Mouse (Mus musculus): ENCODE measurements around the gene Gm40193. TPM values are rescaled to one million over a fixed set of nuclear protein-coding genes. Genes with fewer than 3 reads are reported as not detected.

The Gm40193 gene
- polyA plus RNA-seq, 1 experiment from 2014 or later, result not detected

DNA sequence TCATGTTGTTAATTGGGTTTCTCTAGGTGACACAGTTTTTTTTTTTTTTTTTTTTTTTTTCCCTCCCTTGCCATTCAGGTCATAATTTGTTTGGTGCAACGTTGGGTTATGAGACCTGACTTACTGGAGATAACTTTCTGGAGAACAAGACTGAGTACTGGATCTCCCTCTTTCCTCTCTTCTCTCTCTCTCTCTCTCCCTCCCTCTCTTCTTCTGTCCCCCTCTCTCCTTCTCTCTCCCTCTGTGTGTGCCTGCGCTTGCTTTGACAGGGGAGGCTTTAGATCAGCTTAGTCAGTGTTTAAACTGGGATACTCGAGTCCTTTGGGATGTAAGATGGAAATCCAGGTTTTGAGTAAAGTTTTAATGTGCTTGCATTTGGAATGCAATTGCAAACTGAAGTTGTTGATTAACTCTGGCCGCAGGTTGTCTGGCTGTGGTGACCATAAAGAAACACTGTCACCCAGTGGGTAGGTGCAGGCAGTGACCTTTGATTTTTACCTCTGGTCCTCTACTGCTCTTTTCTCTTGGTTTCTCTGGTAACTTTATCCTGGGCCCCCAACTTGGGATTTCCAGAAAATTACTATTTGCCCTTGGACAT, 31.6 kb upstream of the Gm40193 start:
- WGBS, result 16% methylated on average over 4 of the region's 4 CpGs
- peak overlapping the region; percentile 95 for H3K4me3 ChIP-seq (replicated peaks)
- no peaks in the 10 kb centered on the region for H3K27me3 ChIP-seq (replicated peaks)
- H3K9me3 ChIP-seq, result no peaks in the 10 kb centered on the region
- H3K4me2 ChIP-seq (replicated peaks), result peak overlapping the region; percentile 90
- no peak for ATAC-seq
- H3K9ac ChIP-seq, result peak overlapping the region; percentile 79; the same call in 1 of the 2 replicates
- H3K27ac ChIP-seq, result peak overlapping the region; percentile 89
- peaks cover 26% of the 10 kb centered on the region for H3K4me1 ChIP-seq (replicated peaks)
- H3K36me3 ChIP-seq, result no peaks in the 10 kb centered on the region; the same call in 1 of the 2 replicates

DNA sequence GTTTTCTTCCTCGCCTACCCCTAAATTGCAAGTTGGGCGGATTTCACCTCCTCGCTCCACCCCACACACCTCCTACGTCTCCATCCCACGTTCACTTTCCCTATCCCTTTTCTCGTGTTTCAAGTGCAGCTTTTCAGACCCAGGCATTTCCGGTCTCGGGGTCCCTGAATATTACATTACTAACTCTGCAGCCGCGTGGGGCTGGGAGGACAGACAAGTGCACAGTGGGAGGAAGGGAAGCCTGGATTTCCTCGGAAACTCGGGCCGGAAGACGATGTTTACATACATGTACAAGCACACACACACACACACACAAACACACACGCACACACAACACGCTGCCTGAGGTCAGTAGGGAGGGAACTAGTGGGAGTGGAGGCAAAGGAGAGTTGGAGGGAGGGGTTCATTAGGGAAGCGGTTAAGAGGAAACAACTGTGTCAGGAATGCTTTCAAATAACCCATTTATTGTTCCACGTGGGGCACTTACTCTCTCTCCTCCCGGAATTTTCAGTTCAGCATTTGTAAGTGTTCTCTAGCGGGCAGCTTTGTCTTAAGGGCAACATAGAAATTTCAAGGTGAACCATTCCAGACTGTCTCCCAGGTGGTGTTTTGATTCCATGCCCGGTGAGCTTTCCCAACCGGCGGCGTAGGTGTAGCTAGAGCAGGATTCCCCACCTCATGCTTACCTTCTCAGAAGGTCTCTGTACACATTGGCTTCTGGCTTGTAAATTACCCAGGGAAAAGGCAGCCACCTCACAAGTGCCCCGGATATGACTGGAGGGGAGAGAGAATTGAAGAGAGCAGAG, 30.9 kb upstream of the Gm40193 start:
- ATAC-seq, result peak; percentile 10; the same call in 1 of the 2 replicates
- peaks cover 26% of the 10 kb centered on the region for H3K4me1 ChIP-seq (replicated peaks)

DNA sequence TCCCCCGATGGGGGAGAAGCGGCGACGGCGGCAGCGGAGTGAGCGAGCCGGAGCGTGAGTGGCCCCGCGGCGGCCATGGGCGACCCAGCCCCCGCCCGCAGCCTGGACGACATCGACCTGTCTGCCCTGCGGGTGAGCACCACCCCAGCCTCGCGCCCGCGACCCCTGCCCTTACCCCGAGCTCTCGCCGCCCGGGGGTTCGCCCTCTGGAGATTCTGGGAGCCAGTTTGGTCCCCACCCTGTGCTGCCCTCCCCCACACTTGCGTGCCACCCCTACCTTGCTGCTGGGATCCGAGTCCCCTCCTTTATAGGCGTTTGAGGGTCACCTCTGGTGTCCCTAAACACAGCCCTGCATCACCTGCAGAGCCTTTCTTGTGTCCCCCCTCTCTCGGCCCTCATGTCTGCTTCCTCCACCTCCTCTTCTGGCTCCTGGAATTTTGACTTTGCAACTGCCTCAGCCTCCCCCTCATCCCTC, 30.3 kb upstream of the Gm40193 start:
- H3K9ac ChIP-seq, result peak overlapping the region; percentile 79
- peak overlapping the region; percentile 95 for H3K4me3 ChIP-seq (replicated peaks)
- ATAC-seq, result no peak; the same call in none of the 2 replicates
- H3K36me3 ChIP-seq, result no peaks in the 10 kb centered on the region
- H3K9me3 ChIP-seq, result no peaks in the 10 kb centered on the region
- peaks cover 26% of the 10 kb centered on the region for H3K4me1 ChIP-seq (replicated peaks)
- WGBS, result 0% methylated on average over 23 of the region's 31 CpGs
- H3K4me2 ChIP-seq (replicated peaks), result peak overlapping the region; percentile 90
- peak overlapping the region; percentile 89 for H3K27ac ChIP-seq
- H3K27me3 ChIP-seq (replicated peaks), result no peaks in the 10 kb centered on the region

More for the DNA sequence above, 30.9 kb upstream of the Gm40193 start:
- peak overlapping the region; percentile 95 for H3K4me3 ChIP-seq (replicated peaks)
- peak overlapping the region; percentile 79 for H3K9ac ChIP-seq
- 2% methylated on average over 25 of the region's 25 CpGs for WGBS
- H3K9me3 ChIP-seq, result no peaks in the 10 kb centered on the region
- no peaks in the 10 kb centered on the region for H3K27me3 ChIP-seq (replicated peaks)
- H3K36me3 ChIP-seq, result no peaks in the 10 kb centered on the region; the same call in 1 of the 2 replicates
- H3K27ac ChIP-seq, result peak overlapping the region; percentile 89
- H3K4me2 ChIP-seq (replicated peaks), result peak overlapping the region; percentile 90

DNA sequence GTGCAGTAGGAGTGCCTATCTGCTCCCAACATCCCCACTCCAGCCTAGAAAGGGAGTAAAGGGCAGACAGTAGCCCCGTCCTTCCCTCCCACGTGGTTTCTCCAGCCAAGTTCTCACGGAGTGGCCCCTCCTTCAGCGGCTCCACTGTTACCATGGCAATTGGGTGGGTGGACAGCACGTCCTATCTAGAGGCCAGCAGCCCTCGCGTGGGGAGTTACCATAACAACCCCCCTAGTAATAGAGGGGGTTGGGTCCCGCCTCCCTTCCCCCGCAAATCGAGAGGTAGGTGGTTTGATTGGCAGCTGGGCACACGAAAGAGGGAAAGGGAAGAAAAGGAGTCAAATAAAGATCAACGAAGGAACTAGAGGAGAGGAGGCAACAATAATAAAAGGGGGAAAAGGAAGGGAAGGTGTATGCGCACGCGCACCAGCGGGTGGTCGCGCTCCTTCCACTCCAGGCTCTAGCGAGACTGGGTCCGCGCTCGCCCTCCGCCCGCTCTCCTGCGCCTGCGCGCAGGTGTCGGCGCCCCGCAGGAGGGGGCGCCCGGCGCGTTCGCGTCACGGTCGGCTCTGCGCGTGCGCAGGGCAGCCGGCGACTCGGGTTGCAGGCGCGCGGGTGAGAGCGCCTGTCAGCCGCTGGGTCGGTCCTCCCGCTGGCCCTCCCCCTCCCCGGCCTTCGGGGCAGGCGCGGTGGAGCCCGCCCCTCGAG, 29.7 kb upstream of the Gm40193 start, which contains the start of gene Mink1:
Gene Mink1, plus strand, starts transcription at position 595 of the 708 bp plus-strand sequence.
- WGBS, result under 1% methylated on average over 56 of the region's 57 CpGs
- Histone ChIP-seq H3K9ac (peak within 1 kb of the TSS; percentile 79), H3K36me3 (0 out of 2 replicates have a peak, but pooled peaks cover 3% of the 10 kb centered on the region), H3K4me1 (replicated peaks) (peaks cover 26% of the 10 kb centered on the region), H3K4me2 (replicated peaks) (peak within 1 kb of the TSS; percentile 90), H3K27ac (peak within 1 kb of the TSS; percentile 89), H3K27me3 (replicated peaks) (no peaks in the 10 kb centered on the region), H3K4me3 (replicated peaks) (peak within 1 kb of the TSS; percentile 95), H3K9me3 (no peaks in the 10 kb centered on the region)
- peak; percentile 93 for ATAC-seq

DNA sequence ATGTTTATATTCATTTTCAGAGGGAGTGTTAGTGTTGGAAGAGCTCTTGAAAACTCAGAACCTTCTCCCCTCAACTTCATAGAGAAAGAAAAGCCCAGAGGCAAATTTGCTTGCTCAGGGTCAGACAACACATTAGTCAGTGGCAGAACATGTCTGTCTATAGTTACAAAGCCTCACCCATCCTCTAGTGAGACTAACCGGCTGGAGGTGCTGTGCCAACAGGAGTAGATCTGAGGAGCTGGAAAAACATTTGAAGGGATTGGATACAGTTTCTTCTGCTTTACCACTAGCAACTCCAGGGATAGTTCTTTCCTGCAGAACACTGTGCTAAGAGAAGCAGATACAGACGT, 29.2 kb upstream of the Gm40193 start:
- Histone ChIP-seq H3K4me2 (replicated peaks) (peak overlapping the region; percentile 90), H3K36me3 (0 out of 2 replicates have a peak, but pooled peaks cover 3% of the 10 kb centered on the region), H3K4me1 (replicated peaks) (peaks cover 26% of the 10 kb centered on the region), H3K27me3 (replicated peaks) (no peaks in the 10 kb centered on the region), H3K27ac (peak overlapping the region; percentile 78), H3K9me3 (no peaks in the 10 kb centered on the region), H3K4me3 (replicated peaks) (peak overlapping the region; percentile 95), H3K9ac (peak overlapping the region; percentile 79)
- 0% methylated on average over 2 of the region's 2 CpGs for WGBS
- ATAC-seq, result no peak; the same call in 1 of the 2 replicates

DNA sequence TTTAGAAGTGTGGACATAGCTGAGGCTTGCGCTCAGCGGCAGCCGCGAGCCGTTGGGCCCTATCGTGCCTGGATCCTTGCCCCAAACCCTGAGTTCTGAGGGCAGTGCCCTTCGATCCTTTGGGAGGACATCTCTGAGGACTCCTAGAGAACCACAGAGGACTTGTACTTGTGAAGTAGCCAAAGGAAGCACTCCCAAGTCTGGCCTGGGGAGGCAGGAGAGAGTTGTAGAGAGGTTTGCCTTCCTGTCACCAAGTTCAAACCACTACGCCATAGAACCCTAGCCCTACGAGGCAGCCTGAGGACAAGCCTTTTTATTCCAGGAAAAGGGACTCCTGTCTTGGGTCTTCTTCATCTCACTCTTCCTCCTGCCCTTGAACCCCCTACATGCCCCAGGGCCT, 24.8 kb upstream of the Gm40193 start:
- Histone ChIP-seq H3K9me3 (no peaks in the 10 kb centered on the region), H3K36me3 (0 out of 2 replicates have a peak, but pooled peaks cover 7% of the 10 kb centered on the region), H3K27ac (no peak overlapping the region), H3K4me1 (replicated peaks) (peaks cover 7% of the 10 kb centered on the region), H3K27me3 (replicated peaks) (no peaks in the 10 kb centered on the region), H3K4me2 (replicated peaks) (no peak overlapping the region), H3K4me3 (replicated peaks) (no peak overlapping the region), H3K9ac (no peak overlapping the region)
- no peak for ATAC-seq
- WGBS, result 91% methylated on average over 9 of the region's 9 CpGs

DNA sequence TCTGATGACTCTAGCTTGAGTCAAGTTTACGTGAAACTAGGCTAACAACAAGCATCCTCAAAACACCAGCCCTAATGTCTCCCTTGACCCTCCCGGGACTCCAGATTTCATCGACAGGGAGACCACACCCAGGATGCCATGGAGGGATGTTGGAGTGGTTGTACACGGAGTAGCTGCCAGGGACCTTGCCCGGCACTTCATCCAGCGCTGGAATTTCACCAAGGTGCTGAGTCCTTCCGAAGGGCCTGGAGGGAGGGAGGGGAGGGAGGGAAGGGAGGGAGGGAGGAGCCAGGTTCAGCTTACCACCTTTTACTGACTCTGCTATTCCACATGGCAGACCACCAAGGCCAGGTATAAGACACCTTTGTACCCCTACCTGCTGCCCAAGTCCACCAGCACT, 21.2 kb upstream of the Gm40193 start:
- WGBS, result 27% methylated on average over 7 of the region's 7 CpGs
- Histone ChIP-seq H3K9ac (no peak overlapping the region), H3K4me3 (replicated peaks) (no peak overlapping the region), H3K4me2 (replicated peaks) (no peak overlapping the region), H3K27ac (no peak overlapping the region), H3K9me3 (no peaks in the 10 kb centered on the region), H3K36me3 (0 out of 2 replicates have a peak, but pooled peaks cover 7% of the 10 kb centered on the region), H3K27me3 (replicated peaks) (no peaks in the 10 kb centered on the region), H3K4me1 (replicated peaks) (no peaks in the 10 kb centered on the region)
- no peak for ATAC-seq

DNA sequence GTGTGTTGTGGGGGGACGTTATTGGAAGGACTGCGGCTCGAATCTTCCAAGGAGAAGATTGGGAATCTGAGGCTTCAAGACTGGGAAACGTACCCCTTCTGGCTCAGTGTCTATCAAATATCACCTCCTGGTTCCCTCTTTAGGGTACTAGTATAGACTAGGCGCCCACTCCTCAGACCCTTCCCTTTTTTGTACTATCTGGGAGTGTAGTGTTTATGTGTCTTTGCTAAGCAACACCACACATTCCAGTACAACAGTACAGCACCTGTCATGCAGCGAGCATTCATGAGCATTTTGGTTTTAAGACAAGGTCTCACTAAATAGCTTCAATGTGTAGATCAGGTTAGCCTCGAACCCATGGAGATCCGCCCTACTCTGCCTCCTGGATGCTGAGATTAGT, 18.8 kb upstream of the Gm40193 start:
- Histone ChIP-seq H3K4me3 (replicated peaks) (no peak overlapping the region), H3K27me3 (replicated peaks) (no peaks in the 10 kb centered on the region), H3K36me3 (0 out of 2 replicates have a peak, but pooled peaks cover 4% of the 10 kb centered on the region), H3K9ac (no peak overlapping the region), H3K27ac (no peak overlapping the region), H3K9me3 (no peaks in the 10 kb centered on the region), H3K4me2 (replicated peaks) (no peak overlapping the region), H3K4me1 (replicated peaks) (no peaks in the 10 kb centered on the region)
- ATAC-seq, result no peak
- 89% methylated on average over 8 of the region's 8 CpGs for WGBS

DNA sequence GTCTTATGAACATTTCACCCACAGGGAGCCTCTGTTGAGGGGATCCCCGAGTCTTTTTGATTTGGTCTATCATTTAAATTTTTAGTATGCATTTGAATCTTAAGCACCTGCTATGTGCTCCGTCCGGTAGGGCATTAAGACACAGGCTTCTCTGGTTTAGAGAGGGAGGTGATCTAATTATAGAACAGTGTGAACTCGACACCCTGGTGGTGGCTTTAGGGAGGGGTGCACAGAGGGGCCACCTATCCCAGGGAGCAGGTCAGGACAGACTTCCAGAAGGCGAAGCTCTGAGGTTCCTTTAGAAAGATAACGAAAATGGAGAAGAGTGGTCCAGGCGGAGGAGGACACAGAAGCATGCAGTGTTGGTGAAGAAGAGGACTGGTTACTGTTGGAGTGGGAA, 11.8 kb upstream of the Gm40193 start:
- no peaks in the 10 kb centered on the region for H3K9me3 ChIP-seq
- ATAC-seq, result no peak
- 64% methylated on average over 7 of the region's 7 CpGs for WGBS
- no peak overlapping the region for H3K4me2 ChIP-seq (replicated peaks)
- no peak overlapping the region for H3K4me3 ChIP-seq (replicated peaks)
- H3K27me3 ChIP-seq (replicated peaks), result no peaks in the 10 kb centered on the region
- 0 out of 2 replicates have a peak, but pooled peaks cover 4% of the 10 kb centered on the region for H3K4me1 ChIP-seq (replicated peaks)
- H3K36me3 ChIP-seq, result no peaks in the 10 kb centered on the region
- no peak overlapping the region for H3K27ac ChIP-seq
- H3K9ac ChIP-seq, result no peak overlapping the region

DNA sequence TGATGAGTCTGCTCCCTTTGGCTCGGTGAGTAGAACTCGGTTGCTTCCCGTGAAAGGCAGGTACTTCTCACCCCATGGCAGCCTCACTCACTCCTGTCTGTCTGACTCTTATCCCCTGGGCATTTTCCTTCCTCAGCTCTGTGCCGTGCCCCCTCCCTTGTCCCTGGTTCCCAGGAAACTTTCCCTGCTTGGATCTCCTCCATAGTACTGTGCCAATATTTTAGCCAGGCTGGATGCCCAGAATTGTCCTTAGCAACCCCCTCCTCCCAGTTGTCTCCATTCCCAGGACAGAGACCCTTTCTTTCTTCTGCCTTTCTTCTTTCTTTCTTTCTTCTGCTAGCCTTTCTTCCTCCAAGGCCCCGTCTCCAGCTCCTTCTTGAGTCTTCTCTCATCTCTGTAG, 8.7 kb upstream of the Gm40193 start:
- 0 out of 2 replicates have a peak, but pooled peaks cover 4% of the 10 kb centered on the region for H3K4me1 ChIP-seq (replicated peaks)
- H3K4me2 ChIP-seq (replicated peaks), result peak overlapping the region; percentile 72; the same call in 1 of the 2 replicates
- 76% methylated on average over 5 of the region's 5 CpGs for WGBS
- H3K9me3 ChIP-seq, result no peaks in the 10 kb centered on the region
- H3K9ac ChIP-seq, result no peak overlapping the region
- H3K36me3 ChIP-seq, result no peaks in the 10 kb centered on the region
- no peak overlapping the region for H3K27ac ChIP-seq
- H3K4me3 ChIP-seq (replicated peaks), result no peak overlapping the region
- no peaks in the 10 kb centered on the region for H3K27me3 ChIP-seq (replicated peaks)
- no peak for ATAC-seq

DNA sequence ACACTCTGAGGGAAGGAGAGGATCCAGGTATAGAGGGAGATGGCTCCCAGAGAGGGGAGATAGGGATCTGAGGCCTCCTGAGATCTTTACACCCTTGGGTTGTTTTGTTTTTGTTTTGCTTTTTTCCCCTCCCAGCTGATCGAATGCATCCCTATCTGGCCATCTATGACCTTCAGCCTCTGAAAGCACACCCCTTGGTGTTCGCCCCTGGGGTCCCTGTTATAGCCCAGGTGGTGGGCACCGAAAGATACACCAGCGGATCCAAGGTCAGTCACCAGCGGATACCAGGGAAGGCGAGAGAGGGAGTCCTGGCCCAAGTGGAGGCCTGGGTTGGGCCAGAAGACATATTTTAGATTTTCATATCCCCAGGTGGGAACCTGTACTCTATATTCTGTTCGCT, 8.2 kb upstream of the Gm40193 start:
- WGBS, result 83% methylated on average over 7 of the region's 7 CpGs
- H3K27me3 ChIP-seq (replicated peaks), result no peaks in the 10 kb centered on the region
- no peaks in the 10 kb centered on the region for H3K9me3 ChIP-seq
- H3K27ac ChIP-seq, result no peak overlapping the region
- H3K36me3 ChIP-seq, result no peaks in the 10 kb centered on the region
- peak overlapping the region; percentile 72 for H3K4me2 ChIP-seq (replicated peaks)
- 0 out of 2 replicates have a peak, but pooled peaks cover 4% of the 10 kb centered on the region for H3K4me1 ChIP-seq (replicated peaks)
- no peak for ATAC-seq
- peak overlapping the region; percentile 58 for H3K4me3 ChIP-seq (replicated peaks)
- peak overlapping the region; percentile 69; the same call in 1 of the 2 replicates for H3K9ac ChIP-seq
